Mouse (Mus musculus): Measurements from ENCODE around the gene Znrd1. TPM values are rescaled to one million over a fixed set of nuclear protein-coding genes. Genes with fewer than 3 reads are reported as not detected.

The Znrd1 gene
- polyA plus RNA-seq, 1 experiment = 58.7 TPM

- no peak for DNase-seq
- TF ChIP-seq POLR2A (IDR thresholded peaks at IDR 0.05; ENCODE audit: control insufficient read depth, extremely low read depth, insufficient read depth, low read length, poor library complexity) = no peak
- TF ChIP-seq CTCF (IDR thresholded peaks at IDR 0.05; ENCODE audit: borderline replicate concordance, control insufficient read depth, extremely low read depth, insufficient read depth, low read length, poor library complexity) = no peak
- Histone ChIP-seq H3K4me3 (ENCODE audit: control insufficient read depth, insufficient read depth, low read length) (no peak overlapping the region), H3K27ac (ENCODE audit: control insufficient read depth, insufficient read depth, low read length) (no peak overlapping the region), H3K36me3 (ENCODE audit: control insufficient read depth, insufficient read depth, low read length) (no peaks in the 10 kb centered on the region), H3K27me3 (ENCODE audit: control insufficient read depth, insufficient read depth, low read length) (no peaks in the 10 kb centered on the region), H3K4me1 (replicated peaks; ENCODE audit: control insufficient read depth, insufficient read depth, low read length) (no peaks in the 10 kb centered on the region)
- 92% methylated on average over 4 of the region's 4 CpGs for WGBS
These were observed 27.2 kb downstream of the Znrd1 start for GRCm38 (mm10) chr17:36931130-36931529.

DNA sequence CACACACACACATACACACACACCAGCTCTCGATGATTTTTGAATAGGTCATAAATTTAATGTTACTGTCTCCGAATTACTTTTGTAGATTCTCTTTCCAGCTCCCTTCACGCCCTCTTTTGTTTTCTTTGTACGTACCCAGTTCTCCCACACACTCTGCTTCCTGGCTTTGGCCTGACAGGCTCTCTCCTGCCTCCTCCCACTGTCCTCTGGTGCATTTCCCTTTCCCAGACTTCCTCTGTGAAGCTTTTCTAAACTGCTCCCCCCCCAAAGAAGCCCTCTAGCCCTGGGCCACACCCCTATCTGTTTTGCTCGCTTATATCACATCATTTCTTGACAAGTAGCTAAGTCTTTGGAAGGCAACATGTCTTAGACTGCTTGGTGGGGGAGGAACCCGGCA, 28.1 kb downstream of the Znrd1 start:
- Histone ChIP-seq H3K27me3 (ENCODE audit: control insufficient read depth, insufficient read depth, low read length) (no peaks in the 10 kb centered on the region), H3K36me3 (ENCODE audit: control insufficient read depth, insufficient read depth, low read length) (no peaks in the 10 kb centered on the region), H3K4me1 (replicated peaks; ENCODE audit: control insufficient read depth, insufficient read depth, low read length) (no peaks in the 10 kb centered on the region), H3K4me3 (ENCODE audit: control insufficient read depth, insufficient read depth, low read length) (no peak overlapping the region), H3K27ac (ENCODE audit: control insufficient read depth, insufficient read depth, low read length) (no peak overlapping the region)
- DNase-seq = no peak
- WGBS = 86% methylated on average over 6 of the region's 6 CpGs
- TF ChIP-seq POLR2A (IDR thresholded peaks at IDR 0.05; ENCODE audit: control insufficient read depth, extremely low read depth, insufficient read depth, low read length, poor library complexity) (no peak), CTCF (IDR thresholded peaks at IDR 0.05; ENCODE audit: borderline replicate concordance, control insufficient read depth, extremely low read depth, insufficient read depth, low read length, poor library complexity) (no peak)

DNA sequence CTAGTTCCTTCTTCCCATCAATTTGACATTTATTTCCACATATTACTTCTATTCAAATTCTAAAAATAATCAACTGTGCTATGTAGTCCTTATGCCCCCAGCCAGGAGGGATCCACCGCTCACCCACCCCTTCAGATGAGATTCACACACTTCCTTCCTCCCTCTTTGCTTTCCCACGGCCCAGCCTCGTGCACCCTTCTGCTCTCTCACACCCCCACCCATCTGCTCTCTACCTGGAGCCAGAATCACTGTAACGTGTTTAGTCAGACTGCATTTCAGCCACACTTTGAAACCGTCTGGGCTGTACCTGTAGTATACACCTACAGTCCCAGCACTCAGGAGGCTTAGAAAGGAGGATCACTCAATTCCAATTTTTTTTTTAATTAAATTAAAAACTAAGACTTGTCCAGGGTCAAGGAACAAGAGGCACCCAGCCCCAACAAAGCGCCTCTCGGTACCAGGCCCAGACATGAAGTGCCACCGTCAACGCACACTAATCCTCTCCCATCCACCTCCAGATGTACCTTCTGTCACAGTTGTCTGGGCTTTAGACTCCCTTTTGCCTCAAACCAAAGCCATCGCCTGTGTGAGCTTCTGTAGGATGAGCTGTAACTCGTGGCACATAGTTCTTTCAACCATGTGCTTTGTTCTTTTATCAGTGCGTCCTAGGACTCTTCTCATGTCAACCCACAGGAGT, 29.0 kb downstream of the Znrd1 start:
- WGBS = 51% methylated on average over 12 of the region's 12 CpGs
- TF ChIP-seq POLR2A (IDR thresholded peaks at IDR 0.05; ENCODE audit: control insufficient read depth, extremely low read depth, insufficient read depth, low read length, poor library complexity) (no peak), CTCF (IDR thresholded peaks at IDR 0.05; ENCODE audit: borderline replicate concordance, control insufficient read depth, extremely low read depth, insufficient read depth, low read length, poor library complexity) (no peak)
- H3K4me3 ChIP-seq (ENCODE audit: control insufficient read depth, insufficient read depth, low read length) = no peak overlapping the region
- no peaks in the 10 kb centered on the region for H3K27me3 ChIP-seq (ENCODE audit: control insufficient read depth, insufficient read depth, low read length)
- no peak overlapping the region for H3K27ac ChIP-seq (ENCODE audit: control insufficient read depth, insufficient read depth, low read length)
- H3K36me3 ChIP-seq (ENCODE audit: control insufficient read depth, insufficient read depth, low read length) = no peaks in the 10 kb centered on the region
- DNase-seq = no peak
- no peaks in the 10 kb centered on the region for H3K4me1 ChIP-seq (replicated peaks; ENCODE audit: control insufficient read depth, insufficient read depth, low read length)

- DNase-seq = no peak
- H3K4me1 ChIP-seq (replicated peaks; ENCODE audit: control insufficient read depth, insufficient read depth, low read length) = no peaks in the 10 kb centered on the region
- no peaks in the 10 kb centered on the region for H3K27me3 ChIP-seq (ENCODE audit: control insufficient read depth, insufficient read depth, low read length)
- no peak overlapping the region for H3K4me3 ChIP-seq (ENCODE audit: control insufficient read depth, insufficient read depth, low read length)
- H3K36me3 ChIP-seq (ENCODE audit: control insufficient read depth, insufficient read depth, low read length) = no peaks in the 10 kb centered on the region
- TF ChIP-seq POLR2A (IDR thresholded peaks at IDR 0.05; ENCODE audit: control insufficient read depth, extremely low read depth, insufficient read depth, low read length, poor library complexity) (no peak), CTCF (IDR thresholded peaks at IDR 0.05; ENCODE audit: borderline replicate concordance, control insufficient read depth, extremely low read depth, insufficient read depth, low read length, poor library complexity) (no peak)
- WGBS = 92% methylated on average over 10 of the region's 10 CpGs
- no peak overlapping the region for H3K27ac ChIP-seq (ENCODE audit: control insufficient read depth, insufficient read depth, low read length)
These were observed 30.8 kb downstream of the Znrd1 start for GRCm38 (mm10) chr17:36927496-36928120.

- 82% methylated on average over 4 of the region's 4 CpGs for WGBS
- H3K4me3 ChIP-seq (ENCODE audit: control insufficient read depth, insufficient read depth, low read length) = no peak overlapping the region
- DNase-seq = no peak
- no peak overlapping the region for H3K27ac ChIP-seq (ENCODE audit: control insufficient read depth, insufficient read depth, low read length)
- no peaks in the 10 kb centered on the region for H3K36me3 ChIP-seq (ENCODE audit: control insufficient read depth, insufficient read depth, low read length)
- H3K27me3 ChIP-seq (ENCODE audit: control insufficient read depth, insufficient read depth, low read length) = no peaks in the 10 kb centered on the region
- TF ChIP-seq CTCF (IDR thresholded peaks at IDR 0.05; ENCODE audit: borderline replicate concordance, control insufficient read depth, extremely low read depth, insufficient read depth, low read length, poor library complexity) (no peak), POLR2A (IDR thresholded peaks at IDR 0.05; ENCODE audit: control insufficient read depth, extremely low read depth, insufficient read depth, low read length, poor library complexity) (no peak)
- no peaks in the 10 kb centered on the region for H3K4me1 ChIP-seq (replicated peaks; ENCODE audit: control insufficient read depth, insufficient read depth, low read length)
These were observed 34.9 kb downstream of the Znrd1 start for GRCm38 (mm10) chr17:36923491-36923890.

DNA sequence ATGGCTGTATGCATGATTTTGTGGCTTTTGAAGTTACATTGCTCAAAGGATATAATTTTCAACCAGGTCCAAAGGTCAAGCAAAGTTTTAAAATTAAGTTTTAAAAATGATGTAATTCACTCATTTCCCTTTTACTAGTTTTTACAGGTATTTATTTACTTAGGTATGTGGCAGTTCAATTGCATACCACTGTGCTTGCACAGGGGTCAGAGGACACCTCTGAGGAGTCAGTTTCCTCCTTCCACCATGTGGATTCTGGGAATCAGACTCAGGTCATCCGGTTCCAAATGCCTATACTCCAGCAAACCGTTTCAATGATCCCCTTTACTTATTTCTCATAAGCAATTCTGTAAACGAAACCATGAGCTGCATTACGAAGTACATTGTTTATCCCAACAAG, 35.6 kb downstream of the Znrd1 start:
- H3K36me3 ChIP-seq (ENCODE audit: control insufficient read depth, insufficient read depth, low read length) = no peaks in the 10 kb centered on the region
- DNase-seq = no peak
- no peaks in the 10 kb centered on the region for H3K4me1 ChIP-seq (replicated peaks; ENCODE audit: control insufficient read depth, insufficient read depth, low read length)
- no peaks in the 10 kb centered on the region for H3K27me3 ChIP-seq (ENCODE audit: control insufficient read depth, insufficient read depth, low read length)
- TF ChIP-seq POLR2A (IDR thresholded peaks at IDR 0.05; ENCODE audit: control insufficient read depth, extremely low read depth, insufficient read depth, low read length, poor library complexity) (no peak), CTCF (IDR thresholded peaks at IDR 0.05; ENCODE audit: borderline replicate concordance, control insufficient read depth, extremely low read depth, insufficient read depth, low read length, poor library complexity) (no peak)
- 92% methylated on average over 4 of the region's 4 CpGs for WGBS
- no peak overlapping the region for H3K27ac ChIP-seq (ENCODE audit: control insufficient read depth, insufficient read depth, low read length)
- no peak overlapping the region for H3K4me3 ChIP-seq (ENCODE audit: control insufficient read depth, insufficient read depth, low read length)
